Mouse (Mus musculus) hindbrain, embryonic 14.5 days (tissue): ENCODE measurements around the gene Mlip. TPM values are rescaled to one million over a fixed set of nuclear protein-coding genes. Genes with fewer than 3 reads are reported as not detected.

ENCODE experiments used
- ATAC-seq: fragments of 200-750 bp; cut with Nextera tagmentation; 2 replicates; pipeline ENCODE4 v1.8.0; 2017; ENCODE audit warnings: moderate number of reproducible peaks, mild to moderate bottlenecking, moderate TSS enrichment, moderate library complexity; ENCODE audit not compliant: low FRiP score
- DNase-seq: peaks from one replicate; pipeline ENCODE4 v3.0.0-alpha.2; 2015; ENCODE audit warnings: low spot score
- H3K27ac ChIP-seq: fragments of 300-500 bp; sonication (generic); 2 replicates; pipeline ENCODE4 v1.5.1; 2014; ENCODE audit warnings: mild to moderate bottlenecking, moderate library complexity
- H3K27me3 ChIP-seq: fragments of 300-500 bp; sonication (generic); 2 replicates; pipeline ENCODE4 v1.6.1; 2014; ENCODE audit warnings: mild to moderate bottlenecking, low read length, mixed read lengths; ENCODE audit not compliant: control insufficient read depth, insufficient read depth
- H3K36me3 ChIP-seq: fragments of 300-500 bp; sonication (generic); replicated peaks from 2 replicates; pipeline ENCODE4 v1.6.1; 2014; ENCODE audit not compliant: control insufficient read depth, insufficient read depth
- H3K4me1 ChIP-seq: fragments of 300-500 bp; sonication (generic); replicated peaks from 2 replicates; pipeline ENCODE4 v1.6.1; 2014; ENCODE audit warnings: antibody characterized with exemption, low read length, mixed read lengths; ENCODE audit not compliant: control insufficient read depth, insufficient read depth
- H3K4me2 ChIP-seq: fragments of 300-500 bp; sonication (generic); replicated peaks from 2 replicates; pipeline ENCODE4 v1.6.1; 2014; ENCODE audit warnings: mild to moderate bottlenecking, moderate library complexity
- H3K4me3 ChIP-seq: fragments of 300-500 bp; sonication (generic); replicated peaks from 2 replicates; pipeline ENCODE4 v1.5.1; 2014; ENCODE audit warnings: mild to moderate bottlenecking, low read length
- H3K9ac ChIP-seq: fragments of 300-500 bp; sonication (generic); 2 replicates; pipeline ENCODE4 v1.6.1; 2014
- H3K9me3 ChIP-seq: fragments of 300-500 bp; sonication (generic); 2 replicates; pipeline ENCODE4 v1.6.1; 2016; ENCODE audit warnings: low read length; ENCODE audit not compliant: control insufficient read depth
- WGBS: fragments of 180-500 bp; shearing (Covaris S2); extraction: QIAGEN DNeasy Blood & Tissue Kit; methylation state at CpG from one replicate; pipeline ENCODE4 v1.1.7; 2014; 5-methylcytosine and 5-hydroxymethylcytosine counted together
- polyA plus RNA-seq: library from polyadenylated mRNA; unstranded; fragments of >200 nt; fragmentation: Nextera tagmentation; extraction: Ambion mirVana; gene quantifications from 2 replicates; pipeline ENCODE4 v1.2.1, GENCODE M21; 2014

Mlip gene
- polyA plus RNA-seq, 1 experiment from 2014 or later = 1.4 TPM

DNA sequence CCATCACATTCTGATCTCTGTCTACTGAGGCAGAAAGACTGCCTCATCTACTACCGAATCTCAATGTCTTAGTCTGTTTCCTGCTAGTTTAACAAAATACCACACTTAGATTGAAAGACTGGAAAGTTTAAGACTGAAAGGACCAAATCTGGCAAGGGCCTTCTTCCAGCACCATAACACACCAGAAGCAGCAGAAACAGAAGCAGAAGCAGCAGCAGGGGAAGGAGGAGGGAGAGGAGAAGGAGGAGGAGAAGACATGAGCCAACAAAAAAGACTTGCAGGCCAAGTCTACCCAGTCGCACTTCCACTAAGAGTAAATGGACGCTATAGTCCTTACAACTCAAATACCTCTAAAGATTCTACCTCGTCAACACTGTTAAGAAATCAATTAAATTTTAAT, 80.0 kb downstream of the Mlip start:
- WGBS = 92% methylated on average over 4 of the region's 4 CpGs
- no peaks in the 10 kb centered on the region for H3K27me3 ChIP-seq
- no peaks in the 10 kb centered on the region for H3K4me1 ChIP-seq
- no peak overlapping the region for H3K4me3 ChIP-seq
- no peaks in the 10 kb centered on the region for H3K36me3 ChIP-seq
- DNase-seq (no peak), ATAC-seq (no peak)
- H3K9me3 ChIP-seq = no peaks in the 10 kb centered on the region
- H3K27ac ChIP-seq = no peak overlapping the region
- no peak overlapping the region for H3K9ac ChIP-seq
- H3K4me2 ChIP-seq = no peak overlapping the region

DNA sequence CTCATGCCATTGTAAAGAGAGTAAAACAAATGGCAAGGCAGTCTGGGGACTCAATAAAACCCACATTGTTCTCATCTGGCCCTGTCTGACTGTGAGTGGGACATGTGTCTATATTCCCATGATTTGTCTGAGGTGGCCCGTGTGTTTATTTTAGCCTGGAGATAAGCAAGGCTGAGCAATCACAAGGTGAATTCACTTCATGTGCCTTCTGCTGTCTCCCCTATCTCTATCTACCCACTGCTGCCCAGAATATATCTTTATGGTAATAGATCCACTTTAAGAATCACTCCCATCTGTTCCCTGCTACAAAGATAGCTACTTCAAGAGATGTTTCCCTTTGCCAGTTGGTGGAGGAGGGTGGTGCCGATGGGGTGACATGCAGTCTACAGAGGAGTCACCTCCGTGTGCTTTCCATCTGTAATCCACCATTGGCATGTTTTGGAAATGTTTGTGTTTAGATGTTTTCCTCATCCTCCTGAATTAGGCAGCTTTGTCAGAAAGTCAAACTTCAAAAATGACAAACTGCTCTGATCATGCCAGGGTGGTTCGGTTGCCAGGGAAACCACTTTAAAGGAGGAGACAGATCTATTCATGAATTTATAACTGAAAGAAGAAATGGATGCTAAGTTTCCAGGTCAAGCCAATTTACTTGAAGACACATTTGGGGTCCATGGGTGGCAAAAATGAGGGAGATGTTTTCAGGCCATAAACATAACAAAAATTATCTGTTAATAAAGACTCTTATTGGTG, 87.3 kb downstream of the Mlip start:
- no peak overlapping the region for H3K9ac ChIP-seq
- DNase-seq (no peak), ATAC-seq (no peak; the same call in 1 of the 2 replicates)
- H3K9me3 ChIP-seq = no peaks in the 10 kb centered on the region
- H3K36me3 ChIP-seq = no peaks in the 10 kb centered on the region
- no peak overlapping the region for H3K4me2 ChIP-seq
- WGBS = 81% methylated on average over 4 of the region's 4 CpGs
- no peak overlapping the region for H3K27ac ChIP-seq
- H3K4me3 ChIP-seq = no peak overlapping the region
- H3K4me1 ChIP-seq = no peaks in the 10 kb centered on the region
- H3K27me3 ChIP-seq = no peaks in the 10 kb centered on the region

DNA sequence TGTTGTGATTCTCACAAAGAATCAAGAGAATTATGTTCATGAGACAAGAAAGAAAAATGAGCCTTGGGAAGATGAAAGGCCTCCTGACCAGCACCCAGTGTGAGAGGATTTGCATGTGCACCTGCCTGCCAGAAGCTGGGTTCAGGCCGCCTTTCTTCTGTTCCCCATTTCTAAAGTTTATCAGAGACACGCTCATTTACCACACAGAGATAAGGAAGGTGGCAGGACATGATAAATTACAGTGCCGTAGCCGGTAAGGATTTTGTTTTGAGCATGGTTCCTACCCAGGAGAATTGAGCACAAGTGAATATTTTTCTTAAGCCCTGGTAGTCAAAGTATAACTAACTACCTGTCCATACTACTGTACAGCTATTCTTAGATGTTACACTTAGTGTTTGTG, 93.7 kb downstream of the Mlip start:
- Histone ChIP-seq H3K4me1 (no peaks in the 10 kb centered on the region), H3K36me3 (no peaks in the 10 kb centered on the region), H3K4me2 (no peak overlapping the region), H3K4me3 (no peak overlapping the region), H3K27ac (no peak overlapping the region), H3K9me3 (no peaks in the 10 kb centered on the region), H3K27me3 (no peaks in the 10 kb centered on the region), H3K9ac (no peak overlapping the region)
- DNase-seq (no peak), ATAC-seq (no peak)
- 71% methylated on average over 4 of the region's 4 CpGs for WGBS

DNA sequence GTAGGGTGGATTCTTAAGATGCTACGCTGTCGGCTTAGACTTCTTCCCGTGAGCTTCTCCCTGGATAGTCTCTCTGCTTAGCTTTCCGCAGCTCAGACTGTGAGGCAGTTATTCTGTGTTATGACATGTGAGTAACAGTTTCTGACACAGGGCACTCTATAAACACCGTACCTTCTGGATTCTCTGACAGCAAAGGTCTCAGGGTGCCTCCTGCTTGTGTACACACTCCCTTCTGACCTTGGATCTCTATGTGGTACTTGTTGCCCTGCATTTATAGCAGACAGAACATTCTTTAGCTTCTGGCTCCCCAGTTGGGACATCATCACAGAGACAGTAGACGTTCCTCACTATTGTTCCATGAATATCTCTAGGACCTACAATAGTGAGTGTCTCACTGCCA, 94.5 kb downstream of the Mlip start:
- Histone ChIP-seq H3K4me3 (no peak overlapping the region), H3K4me1 (no peaks in the 10 kb centered on the region), H3K9me3 (no peaks in the 10 kb centered on the region), H3K27me3 (no peaks in the 10 kb centered on the region), H3K27ac (no peak overlapping the region), H3K36me3 (no peaks in the 10 kb centered on the region), H3K9ac (no peak overlapping the region), H3K4me2 (no peak overlapping the region)
- 84% methylated on average over 6 of the region's 6 CpGs for WGBS
- ATAC-seq (no peak), DNase-seq (no peak)

DNA sequence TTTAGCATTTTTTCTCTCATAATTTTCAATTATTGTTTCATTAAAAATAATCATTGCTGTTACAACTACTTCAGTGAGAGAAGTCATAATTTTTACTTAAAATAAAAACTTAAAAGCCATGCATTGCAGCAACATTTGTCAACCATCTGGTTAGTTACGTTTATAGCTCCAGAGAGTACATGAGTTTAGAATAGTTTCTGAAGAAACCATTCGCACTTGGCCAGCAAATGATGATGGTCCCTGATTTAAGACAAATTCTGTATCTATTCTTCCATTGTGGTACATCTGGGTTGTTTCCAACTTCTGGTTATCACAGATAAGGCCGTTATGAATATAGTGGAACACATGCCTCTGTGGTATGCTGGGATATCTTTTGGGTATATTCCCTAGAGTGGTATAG, 98.3 kb downstream of the Mlip start:
- no peak overlapping the region for H3K4me2 ChIP-seq
- 97% methylated on average over 3 of the region's 3 CpGs for WGBS
- no peaks in the 10 kb centered on the region for H3K4me1 ChIP-seq
- no peak for DNase-seq
- H3K4me3 ChIP-seq = no peak overlapping the region
- H3K27me3 ChIP-seq = no peaks in the 10 kb centered on the region
- ATAC-seq = no peak
- H3K36me3 ChIP-seq = no peaks in the 10 kb centered on the region
- no peak overlapping the region for H3K27ac ChIP-seq
- no peak overlapping the region for H3K9ac ChIP-seq
- H3K9me3 ChIP-seq = no peaks in the 10 kb centered on the region

DNA sequence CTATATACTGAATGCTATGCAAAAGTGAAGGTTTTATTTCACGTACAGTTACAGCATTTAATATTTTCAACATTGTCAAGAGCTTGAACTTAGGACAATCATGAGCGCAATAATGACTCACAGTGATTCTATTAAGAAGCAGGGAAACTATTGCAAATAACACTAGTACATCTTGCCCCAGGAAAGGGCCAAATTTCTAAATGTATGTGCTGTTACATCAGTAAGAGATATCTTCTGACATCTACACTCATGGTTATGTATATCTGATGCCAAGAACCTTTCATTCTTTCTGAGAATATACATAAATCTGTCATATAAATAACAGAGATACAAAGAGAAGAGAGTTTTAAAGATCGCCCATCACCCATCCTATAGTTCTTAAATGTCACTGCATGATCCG, 100.0 kb downstream of the Mlip start:
- WGBS = 91% methylated on average over 4 of the region's 4 CpGs
- H3K4me2 ChIP-seq = no peak overlapping the region
- H3K9ac ChIP-seq = no peak overlapping the region
- H3K4me1 ChIP-seq = no peaks in the 10 kb centered on the region
- H3K9me3 ChIP-seq = no peaks in the 10 kb centered on the region
- H3K27ac ChIP-seq = no peak overlapping the region
- H3K4me3 ChIP-seq = no peak overlapping the region
- no peaks in the 10 kb centered on the region for H3K27me3 ChIP-seq
- H3K36me3 ChIP-seq = no peaks in the 10 kb centered on the region
- no peak for DNase-seq
- ATAC-seq = no peak

DNA sequence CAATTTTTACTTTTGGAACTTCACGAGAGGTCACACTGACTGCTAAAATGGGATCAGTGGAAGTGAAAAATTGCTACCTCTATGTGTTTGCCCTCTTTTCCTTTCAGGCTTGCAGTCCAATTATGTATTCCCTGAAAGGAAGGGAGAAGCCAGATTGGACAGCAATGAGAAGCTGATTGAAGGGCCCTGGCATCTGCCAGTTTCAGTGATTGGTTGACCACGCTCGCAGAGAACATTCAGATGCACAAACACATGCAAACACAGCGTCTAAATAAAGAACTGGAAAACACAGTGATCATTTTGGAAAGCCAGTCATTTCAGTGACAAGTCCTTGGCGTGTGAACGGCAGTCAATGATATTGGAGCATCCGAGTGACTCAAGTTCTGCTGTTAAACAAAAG, 100.6 kb downstream of the Mlip start:
- H3K36me3 ChIP-seq = no peaks in the 10 kb centered on the region
- DNase-seq (no peak), ATAC-seq (no peak)
- H3K4me2 ChIP-seq = no peak overlapping the region
- no peak overlapping the region for H3K4me3 ChIP-seq
- no peaks in the 10 kb centered on the region for H3K9me3 ChIP-seq
- H3K27me3 ChIP-seq = no peaks in the 10 kb centered on the region
- no peak overlapping the region for H3K27ac ChIP-seq
- H3K4me1 ChIP-seq = no peaks in the 10 kb centered on the region
- WGBS = 75% methylated on average over 7 of the region's 7 CpGs
- no peak overlapping the region for H3K9ac ChIP-seq

DNA sequence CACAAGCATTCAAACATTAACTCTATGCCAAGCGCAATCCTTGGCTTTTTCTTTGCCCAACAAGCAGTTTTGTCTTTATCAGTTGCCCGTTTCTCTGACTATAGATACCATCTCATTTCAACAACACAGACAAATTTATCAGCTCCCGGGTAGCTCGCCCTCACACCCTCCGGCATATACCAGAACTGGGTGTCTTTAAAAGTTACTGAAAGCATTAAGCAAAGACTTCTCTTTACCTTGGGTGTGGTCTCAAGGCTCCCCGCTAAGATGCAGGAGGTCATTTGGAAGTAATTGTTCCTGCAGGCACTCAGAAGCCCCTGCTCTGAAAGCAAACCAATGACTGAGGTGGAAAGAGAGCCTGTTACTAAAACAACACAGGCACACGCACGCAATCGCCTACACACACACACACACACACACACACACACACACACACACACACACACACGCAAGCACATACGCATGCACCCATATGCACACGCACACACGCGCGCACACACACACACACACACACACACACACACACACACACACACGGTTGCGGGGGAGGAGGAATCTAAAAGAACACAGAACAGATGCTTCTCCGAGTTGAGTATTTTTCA, 101.2 kb downstream of the Mlip start:
- no peak overlapping the region for H3K4me3 ChIP-seq
- H3K4me2 ChIP-seq = no peak overlapping the region
- DNase-seq = no peak
- H3K27ac ChIP-seq = no peak overlapping the region
- H3K36me3 ChIP-seq = no peaks in the 10 kb centered on the region
- WGBS = 92% methylated on average over 18 of the region's 18 CpGs
- H3K9ac ChIP-seq = no peak overlapping the region
- H3K27me3 ChIP-seq = no peaks in the 10 kb centered on the region
- no peaks in the 10 kb centered on the region for H3K4me1 ChIP-seq
- ATAC-seq = no peak
- no peaks in the 10 kb centered on the region for H3K9me3 ChIP-seq

DNA sequence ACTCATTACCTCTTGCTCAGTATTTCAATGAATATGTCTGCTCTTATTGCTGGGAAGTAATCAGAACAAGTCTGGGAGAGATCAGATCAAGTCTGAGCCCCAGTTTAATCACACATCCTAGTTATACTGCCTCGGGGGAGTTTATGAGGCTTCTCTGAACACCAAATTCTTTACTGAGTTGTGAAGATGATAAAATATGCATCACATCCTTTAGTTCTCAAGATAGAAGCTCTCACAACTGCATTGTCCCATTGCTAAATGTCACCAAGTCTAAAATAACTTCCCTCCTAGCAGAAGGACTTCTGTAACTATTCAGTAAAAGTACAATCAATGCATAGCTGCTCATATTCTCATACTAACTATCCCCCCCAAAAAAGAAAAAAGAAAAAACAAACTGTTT, 154.5 kb downstream of the Mlip start:
- no peak overlapping the region for H3K4me3 ChIP-seq
- H3K27ac ChIP-seq = no peak overlapping the region
- no peaks in the 10 kb centered on the region for H3K36me3 ChIP-seq
- no peak overlapping the region for H3K4me2 ChIP-seq
- H3K27me3 ChIP-seq = no peaks in the 10 kb centered on the region
- no peaks in the 10 kb centered on the region for H3K9me3 ChIP-seq
- 78% methylated on average over 1 of the region's 1 CpGs for WGBS
- ATAC-seq (no peak), DNase-seq (no peak)
- no peaks in the 10 kb centered on the region for H3K4me1 ChIP-seq
- no peak overlapping the region for H3K9ac ChIP-seq
